Mouse (Mus musculus): ENCODE data around the gene Sntg2.

The Sntg2 gene

GRCm38 (mm10) chr12:30202763-30203162 is 170.4 kb downstream of the Sntg2 start:
- DNase-seq (ENCODE audit: low spot score in 2 of 2) = no peak

- no peak for DNase-seq (ENCODE audit: low spot score in 2 of 2)
These were observed 172.1 kb downstream of the Sntg2 start for GRCm38 (mm10) chr12:30201031-30201430.

GRCm38 (mm10) chr12:30200621-30201020 is 172.6 kb downstream of the Sntg2 start:
- DNase-seq (ENCODE audit: low spot score in 2 of 2) = no peak

GRCm38 (mm10) chr12:30199735-30200134 is 173.4 kb downstream of the Sntg2 start:
- DNase-seq (ENCODE audit: low spot score in 2 of 2) = peak in 1 of 2 experiments; percentile 12

- no peak for DNase-seq (ENCODE audit: low spot score in 2 of 2)
These were observed 174.9 kb downstream of the Sntg2 start for GRCm38 (mm10) chr12:30198250-30198649.

DNA sequence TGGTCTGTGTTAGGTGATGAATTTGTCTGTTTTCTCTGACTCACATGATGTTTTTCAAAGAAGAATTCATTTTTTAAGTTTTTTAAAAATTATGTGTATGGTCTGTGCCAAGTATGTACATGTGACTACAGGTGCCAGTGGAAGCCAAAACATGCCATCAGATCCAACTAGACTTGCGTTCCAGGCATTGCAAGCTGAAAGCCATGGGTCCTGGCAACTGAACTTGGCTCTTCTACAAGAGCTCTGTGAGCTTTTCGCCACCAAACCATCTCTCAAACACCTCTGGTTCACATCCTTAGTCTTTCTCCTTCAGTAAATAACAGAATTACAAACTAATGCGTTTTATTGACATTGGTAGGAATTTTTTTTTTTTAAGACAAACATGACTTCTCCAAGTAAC is 191.5 kb downstream of the Sntg2 start:
- DNase-seq (ENCODE audit: low spot score in 2 of 2) = no peak

DNA sequence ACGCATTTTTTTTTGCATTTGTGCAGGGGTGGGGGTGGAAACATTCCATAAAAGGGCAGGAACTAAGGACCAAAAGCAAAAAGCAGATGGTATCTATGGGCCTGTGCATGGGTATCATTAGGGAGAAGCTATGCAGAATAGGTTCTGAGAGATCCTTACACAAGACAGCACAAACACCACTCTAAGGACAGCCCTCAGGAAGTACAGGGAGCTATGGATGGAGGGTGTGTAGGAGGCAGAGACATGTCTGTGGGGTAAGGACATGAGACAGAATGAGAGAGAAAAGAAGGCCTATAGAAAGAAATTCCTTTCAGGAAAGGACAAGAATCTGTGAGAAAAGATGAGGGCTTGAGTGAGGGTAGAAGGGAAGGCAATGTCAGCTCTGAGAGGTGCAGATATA is 193.6 kb downstream of the Sntg2 start:
- no peak for DNase-seq (ENCODE audit: low spot score in 2 of 2)

- DNase-seq (ENCODE audit: low spot score in 2 of 2) = no peak
These were observed 195.2 kb downstream of the Sntg2 start for GRCm38 (mm10) chr12:30177966-30178365.

DNA sequence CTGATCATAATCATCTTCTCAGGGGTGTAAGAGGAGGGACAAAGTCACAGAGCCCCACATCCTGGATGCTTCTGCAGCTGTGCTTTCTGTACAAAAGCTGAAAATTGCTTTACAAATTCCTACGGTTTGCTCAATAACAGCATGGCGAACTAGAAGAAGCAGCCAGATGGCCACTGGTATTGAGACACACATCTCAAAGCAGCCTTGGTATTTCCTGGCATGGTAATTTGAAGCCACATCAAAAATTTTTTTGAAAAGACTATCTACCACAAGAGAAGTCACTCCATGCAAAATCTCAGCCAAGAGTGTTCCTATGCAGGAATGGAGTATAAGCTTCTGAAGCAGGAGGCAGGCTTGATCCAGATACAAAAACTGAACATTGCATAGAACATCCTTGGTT is 195.6 kb downstream of the Sntg2 start:
- no peak for DNase-seq (ENCODE audit: low spot score in 2 of 2)

DNA sequence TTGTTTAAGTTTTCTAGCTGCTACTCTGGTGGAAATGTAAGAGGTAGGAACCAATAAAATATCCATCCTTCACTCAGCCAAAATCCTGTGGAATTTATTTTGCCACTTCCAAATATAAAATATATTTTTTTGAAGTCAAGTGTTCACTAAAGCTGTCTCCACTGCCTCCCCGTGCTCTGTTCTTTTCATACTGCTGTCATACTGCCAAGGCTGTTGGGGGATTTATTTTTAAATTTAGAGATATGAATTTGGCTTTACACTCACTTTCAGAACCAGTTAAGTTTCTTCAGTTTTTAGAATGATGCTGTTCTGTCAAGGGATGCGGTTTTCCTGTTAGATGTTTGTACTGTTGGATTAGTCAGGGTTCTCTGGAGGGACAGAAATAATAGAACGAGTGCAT is 204.7 kb downstream of the Sntg2 start:
- peak in 1 of 2 experiments; percentile 11 for DNase-seq (ENCODE audit: low spot score in 2 of 2)

DNA sequence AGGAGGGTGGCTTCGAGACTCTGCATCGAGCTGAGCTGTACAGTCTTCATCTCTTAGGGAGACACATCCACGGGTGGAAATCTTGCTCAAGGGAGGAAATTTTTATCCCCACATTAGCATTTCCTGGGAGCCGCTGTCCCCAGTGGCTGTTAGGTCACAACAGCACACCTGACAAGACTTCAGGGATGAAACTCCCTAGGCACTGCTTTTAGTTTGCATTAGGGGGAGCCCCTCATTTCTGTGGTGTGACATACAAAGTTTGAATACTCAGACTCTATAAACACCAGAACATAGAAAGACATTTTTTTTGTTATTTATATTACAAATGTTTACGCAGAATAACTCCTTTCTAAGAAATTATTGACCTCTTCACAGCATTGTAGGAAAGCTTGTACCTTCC is 208.6 kb downstream of the Sntg2 start:
- DNase-seq (ENCODE audit: low spot score in 2 of 2) = no peak

GRCm38 (mm10) chr12:30164005-30164404 is 209.2 kb downstream of the Sntg2 start:
- DNase-seq (ENCODE audit: low spot score in 2 of 2) = no peak

DNA sequence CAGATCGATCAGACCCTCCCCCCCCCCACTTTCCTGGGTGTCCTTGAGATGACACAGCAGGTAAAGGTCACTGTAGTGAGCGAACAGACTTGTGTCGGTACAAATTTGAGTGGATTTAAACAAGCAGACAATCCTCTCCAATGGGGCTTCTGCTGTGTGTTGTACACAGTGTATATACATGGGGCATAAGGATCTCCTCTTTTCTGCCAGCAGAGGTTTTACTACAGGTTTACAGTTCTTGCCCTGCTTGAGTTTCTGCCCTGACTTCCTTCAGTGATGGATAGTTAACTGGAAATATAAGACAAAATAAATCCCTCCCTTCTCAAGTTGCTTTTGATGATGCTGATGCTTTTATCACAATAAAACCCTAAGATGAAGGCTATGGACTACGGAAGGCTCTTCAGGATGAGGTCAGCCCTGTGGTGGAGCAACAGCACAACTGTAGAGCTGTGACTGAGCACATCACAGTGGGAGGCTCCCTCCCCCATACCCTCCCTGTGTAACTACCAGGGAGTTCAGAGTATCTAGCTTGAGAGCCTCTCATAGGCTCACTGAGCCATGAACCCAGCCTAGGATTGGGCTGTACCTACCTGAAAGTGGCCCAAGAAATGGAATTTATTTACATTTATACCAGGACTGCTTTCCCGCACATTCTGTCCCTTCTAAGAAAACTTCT is 211.3 kb downstream of the Sntg2 start:
- DNase-seq (ENCODE audit: low spot score in 2 of 2) = no peak

- DNase-seq (ENCODE audit: low spot score in 2 of 2) = peak; percentile 21 to 36
These were observed 212.7 kb downstream of the Sntg2 start for GRCm38 (mm10) chr12:30160475-30160874.

- DNase-seq (ENCODE audit: low spot score in 2 of 2) = no peak
These were observed 213.4 kb downstream of the Sntg2 start for GRCm38 (mm10) chr12:30159788-30160187.

- DNase-seq (ENCODE audit: low spot score in 2 of 2) = no peak
These were observed 219.0 kb downstream of the Sntg2 start for GRCm38 (mm10) chr12:30154079-30154673.

DNA sequence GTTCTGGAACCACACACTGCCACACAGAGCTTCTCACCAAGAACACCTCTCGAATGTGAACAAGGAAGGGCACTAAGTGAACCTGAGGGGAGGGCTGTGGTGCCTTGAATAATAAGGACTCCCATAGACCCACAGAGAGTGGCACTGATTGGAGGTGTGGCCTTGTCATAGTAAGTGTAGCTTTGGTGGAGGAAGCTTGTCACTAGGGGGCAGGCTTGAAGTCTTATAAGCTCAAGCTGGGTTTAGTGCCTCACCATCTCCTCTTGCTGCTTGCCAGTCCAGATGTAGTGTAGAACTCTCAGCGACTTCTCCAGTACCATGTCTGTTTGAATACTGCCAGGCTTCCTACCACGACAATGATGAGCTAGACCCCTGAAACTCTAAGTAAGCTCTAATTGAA is 231.1 kb downstream of the Sntg2 start:
- peak in 1 of 2 experiments; percentile 13 for DNase-seq (ENCODE audit: low spot score in 2 of 2)

GRCm38 (mm10) chr12:30132524-30132923 is 240.7 kb downstream of the Sntg2 start, which contains the start of gene Tpo:
Gene Tpo (minus strand): TSS chr12:30132624.
- no peak for DNase-seq (ENCODE audit: low spot score in 2 of 2)

- DNase-seq (ENCODE audit: low spot score in 2 of 2) = no peak
These were observed 243.8 kb downstream of the Sntg2 start for GRCm38 (mm10) chr12:30129411-30129716.

- peak; percentile 50 to 58 for DNase-seq (ENCODE audit: low spot score in 2 of 2)
These were observed 244.4 kb downstream of the Sntg2 start for GRCm38 (mm10) chr12:30128561-30129410.
